Mouse (Mus musculus): ENCODE data around the gene Rnf128. TPM values are rescaled to one million over a fixed set of nuclear protein-coding genes. Genes with fewer than 3 reads are reported as not detected.
A peak's percentile ranks its signal among the peaks of the same experiment; 100 is the strongest.

The Rnf128 gene
- polyA plus RNA-seq, 1 experiment from 2014 or later, result 5.6 TPM

- ATAC-seq (replicated peaks), result no peak
- no peaks in the 10 kb centered on the region for H3K4me1 ChIP-seq
- H3K4me3 ChIP-seq, result no peak overlapping the region
- H3K4me2 ChIP-seq, result no peak overlapping the region
- no peaks in the 10 kb centered on the region for H3K27me3 ChIP-seq (replicated peaks)
- no peaks in the 10 kb centered on the region for H3K36me3 ChIP-seq (replicated peaks)
- H3K9me3 ChIP-seq, result no peaks in the 10 kb centered on the region
- no peak overlapping the region for H3K9ac ChIP-seq
- no peak overlapping the region for H3K27ac ChIP-seq
These were observed 77.3 kb downstream of the Rnf128 start for GRCm38 (mm10) chrX:139640418-139640817.

GRCm38 (mm10) chrX:139652226-139652625 lies 89.1 kb downstream of the Rnf128 start:
- Histone ChIP-seq H3K9me3 (no peaks in the 10 kb centered on the region), H3K27me3 (replicated peaks) (no peaks in the 10 kb centered on the region), H3K4me1 (no peaks in the 10 kb centered on the region), H3K9ac (no peak overlapping the region), H3K4me3 (no peak overlapping the region), H3K4me2 (no peak overlapping the region), H3K27ac (no peak overlapping the region), H3K36me3 (replicated peaks) (no peaks in the 10 kb centered on the region)
- no peak for ATAC-seq (replicated peaks)
- WGBS, result 74% methylated on average over 5 of the region's 5 CpGs

DNA sequence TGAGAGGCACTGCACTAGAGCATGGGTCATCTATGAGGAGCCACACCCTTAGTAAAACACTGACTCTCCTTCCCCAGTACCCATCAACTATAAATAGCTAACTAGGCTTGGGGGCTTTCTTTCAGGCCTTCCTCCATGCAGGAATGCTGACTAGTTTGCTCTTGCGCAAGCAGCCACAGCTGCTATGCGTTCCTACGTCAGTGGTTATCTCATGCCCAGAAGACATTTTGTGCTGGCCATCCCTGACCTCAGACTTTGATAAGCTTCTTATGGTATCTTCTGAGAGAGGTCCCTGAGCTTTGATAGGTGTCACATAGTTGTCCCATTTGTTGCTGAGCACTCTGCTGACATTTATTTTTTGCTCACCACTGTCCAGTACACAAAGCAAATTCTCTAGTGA lies 90.2 kb downstream of the Rnf128 start:
- 96% methylated on average over 3 of the region's 3 CpGs for WGBS
- H3K9ac ChIP-seq, result no peak overlapping the region
- H3K36me3 ChIP-seq (replicated peaks), result no peaks in the 10 kb centered on the region
- H3K4me3 ChIP-seq, result no peak overlapping the region
- no peak overlapping the region for H3K27ac ChIP-seq
- no peak for ATAC-seq (replicated peaks)
- H3K4me1 ChIP-seq, result no peaks in the 10 kb centered on the region
- H3K27me3 ChIP-seq (replicated peaks), result no peaks in the 10 kb centered on the region
- H3K9me3 ChIP-seq, result no peaks in the 10 kb centered on the region
- H3K4me2 ChIP-seq, result no peak overlapping the region

GRCm38 (mm10) chrX:139654350-139655063 lies 91.4 kb downstream of the Rnf128 start:
- H3K4me2 ChIP-seq, result no peak overlapping the region
- no peaks in the 10 kb centered on the region for H3K4me1 ChIP-seq
- no peak overlapping the region for H3K9ac ChIP-seq
- ATAC-seq (replicated peaks), result no peak
- H3K36me3 ChIP-seq (replicated peaks), result no peaks in the 10 kb centered on the region
- no peak overlapping the region for H3K27ac ChIP-seq
- no peak overlapping the region for H3K4me3 ChIP-seq
- 69% methylated on average over 5 of the region's 5 CpGs for whole genome bisulfite sequencing
- H3K9me3 ChIP-seq, result no peaks in the 10 kb centered on the region
- H3K27me3 ChIP-seq (replicated peaks), result no peaks in the 10 kb centered on the region

- H3K27me3 ChIP-seq (replicated peaks), result 0 out of 2 replicates have a peak, but pooled peaks cover 2% of the 10 kb centered on the region
- no peak overlapping the region for H3K27ac ChIP-seq
- no peak overlapping the region for H3K4me3 ChIP-seq
- no peaks in the 10 kb centered on the region for H3K4me1 ChIP-seq
- H3K36me3 ChIP-seq (replicated peaks), result no peaks in the 10 kb centered on the region
- WGBS, result 56% methylated on average over 1 of the region's 1 CpGs
- no peak for ATAC-seq (replicated peaks)
- no peak overlapping the region for H3K9ac ChIP-seq
- H3K4me2 ChIP-seq, result no peak overlapping the region
- no peaks in the 10 kb centered on the region for H3K9me3 ChIP-seq
These were observed 99.0 kb downstream of the Rnf128 start for GRCm38 (mm10) chrX:139662111-139662510.

DNA sequence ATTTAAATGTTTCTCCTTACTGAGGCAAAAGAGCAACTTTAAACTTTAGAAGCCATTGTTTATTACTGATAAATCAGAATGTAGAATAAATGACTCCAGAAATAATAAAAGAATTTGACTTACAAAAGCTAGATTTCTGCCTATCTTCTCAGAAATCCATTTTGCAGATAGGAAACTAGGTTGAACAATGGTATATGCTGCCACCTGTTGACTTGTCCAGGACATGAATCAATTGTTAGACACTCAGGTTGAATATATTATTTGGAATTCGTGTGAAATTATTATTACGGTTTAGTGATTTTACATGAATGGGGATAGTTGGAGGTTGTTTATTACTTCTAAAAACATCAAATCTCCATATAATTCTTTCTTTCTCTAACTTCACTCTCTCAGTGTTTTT lies 102.7 kb downstream of the Rnf128 start:
- Histone ChIP-seq H3K9me3 (no peaks in the 10 kb centered on the region), H3K4me3 (no peak overlapping the region), H3K27me3 (replicated peaks) (0 out of 2 replicates have a peak, but pooled peaks cover 2% of the 10 kb centered on the region), H3K36me3 (replicated peaks) (no peaks in the 10 kb centered on the region), H3K27ac (no peak overlapping the region), H3K4me2 (no peak overlapping the region), H3K4me1 (no peaks in the 10 kb centered on the region), H3K9ac (no peak overlapping the region)
- ATAC-seq (replicated peaks), result no peak
- WGBS, result 75% methylated on average over 2 of the region's 2 CpGs

DNA sequence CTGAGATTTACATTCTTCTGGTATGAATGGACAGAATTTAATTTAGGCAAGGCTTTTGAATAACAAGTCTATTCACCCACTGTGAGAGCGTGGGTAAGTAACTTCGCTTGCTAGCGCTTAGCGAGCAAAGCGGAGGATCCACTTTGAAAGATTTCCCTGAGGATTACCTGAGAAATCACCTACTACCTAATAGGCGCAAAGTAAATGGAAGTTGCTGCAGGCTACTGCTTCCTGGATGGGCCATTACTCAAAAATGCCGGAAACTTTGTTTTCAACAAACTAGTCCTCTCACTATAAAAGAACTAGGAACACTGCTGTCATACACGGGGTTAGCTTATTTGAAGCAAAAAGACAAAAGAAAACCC lies 121.3 kb downstream of the Rnf128 start:
- no peak overlapping the region for H3K9ac ChIP-seq
- ATAC-seq (replicated peaks), result no peak; the same call in 1 of the 2 replicates
- no peaks in the 10 kb centered on the region for H3K4me1 ChIP-seq
- peak overlapping the region; percentile 54 for H3K4me3 ChIP-seq
- H3K27ac ChIP-seq, result no peak overlapping the region
- 30% methylated on average over 8 of the region's 8 CpGs for WGBS
- H3K9me3 ChIP-seq, result no peaks in the 10 kb centered on the region
- no peaks in the 10 kb centered on the region for H3K36me3 ChIP-seq (replicated peaks)
- peak overlapping the region; percentile 70 for H3K4me2 ChIP-seq
- 0 out of 2 replicates have a peak, but pooled peaks cover 2% of the 10 kb centered on the region for H3K27me3 ChIP-seq (replicated peaks)

DNA sequence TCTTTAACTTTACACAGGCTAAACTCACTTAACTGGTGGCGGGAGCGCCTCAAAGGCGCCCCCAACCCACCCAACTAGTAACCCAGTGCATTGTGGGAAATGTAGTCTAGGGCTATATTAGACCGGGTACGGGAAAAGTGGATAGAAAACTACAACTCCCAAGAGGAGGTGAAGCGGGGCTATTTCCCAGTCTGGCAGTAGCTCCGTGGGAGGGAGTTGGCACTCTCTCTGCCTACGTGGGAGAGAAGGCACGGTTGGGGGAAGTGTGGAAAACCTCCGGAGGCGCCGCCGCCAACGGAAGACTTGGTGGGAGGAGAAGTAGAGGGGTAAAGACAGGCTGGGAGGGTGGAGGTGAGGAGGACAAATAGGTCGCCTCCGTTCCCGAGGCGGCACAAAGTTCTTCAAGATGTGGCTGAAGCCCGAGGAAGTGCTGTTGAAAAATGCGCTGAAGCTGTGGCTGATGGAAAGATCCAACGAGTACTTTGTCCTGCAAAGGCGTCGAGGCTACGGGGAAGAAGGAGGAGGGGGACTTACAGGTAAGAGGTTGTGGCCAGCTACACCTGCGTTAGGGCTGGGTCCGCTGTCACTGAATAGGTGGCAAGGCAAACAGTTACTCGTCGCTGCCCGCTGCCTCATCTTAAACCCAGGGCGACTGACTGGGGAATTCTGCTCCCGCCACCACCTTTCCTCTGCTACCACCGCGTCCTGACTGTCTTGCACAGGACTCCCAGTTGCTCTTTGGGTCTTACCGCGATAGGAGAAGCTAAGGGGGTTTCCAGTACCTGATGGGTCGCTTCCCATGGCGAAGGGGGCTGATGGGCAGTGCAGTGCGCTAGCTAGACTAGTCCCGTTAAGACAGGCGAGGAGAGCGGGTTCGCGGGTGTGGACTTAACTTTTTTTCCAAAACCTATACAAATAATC lies 121.9 kb downstream of the Rnf128 start, which contains the start of gene Tbc1d8b:
Gene Tbc1d8b, plus strand, starts transcription at position 222 of the 921 bp plus-strand sequence.
- no peak within 1 kb of the TSS for H3K27ac ChIP-seq
- peak; percentile 100 for ATAC-seq (replicated peaks)
- H3K9me3 ChIP-seq, result no peaks in the 10 kb centered on the region
- 0 out of 2 replicates have a peak within 1 kb of the TSS, but pooled peaks have one; percentile 25 for H3K9ac ChIP-seq
- WGBS, result 15% methylated on average over 43 of the region's 43 CpGs
- H3K27me3 ChIP-seq (replicated peaks), result 0 out of 2 replicates have a peak, but pooled peaks cover 2% of the 10 kb centered on the region
- no peaks in the 10 kb centered on the region for H3K4me1 ChIP-seq
- H3K4me2 ChIP-seq, result peak within 1 kb of the TSS; percentile 70
- no peaks in the 10 kb centered on the region for H3K36me3 ChIP-seq (replicated peaks)
- peak within 1 kb of the TSS; percentile 54 for H3K4me3 ChIP-seq

DNA sequence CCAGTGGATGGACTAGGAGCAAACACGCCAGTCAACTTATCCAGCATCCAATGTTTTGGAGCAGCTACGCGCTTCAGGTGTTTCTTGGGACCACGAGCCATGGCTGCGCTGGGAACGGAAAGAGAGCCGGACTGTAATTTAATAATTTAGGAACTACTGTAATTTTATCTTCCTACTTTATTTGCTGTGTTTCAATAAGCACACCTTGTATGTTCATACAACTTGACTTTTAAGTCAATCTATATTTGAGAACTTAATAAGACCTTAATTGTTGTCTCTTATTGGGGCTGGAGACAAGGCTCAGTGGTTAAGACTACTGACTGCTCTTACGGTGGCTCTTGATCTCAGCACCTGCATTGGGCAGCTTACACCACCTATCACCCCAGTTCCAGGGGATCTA lies 151.3 kb downstream of the Rnf128 start, which contains the start of gene Gm15013:
Gene Gm15013, minus strand, starts transcription at position 101 of the 400 bp plus-strand sequence.
- Histone ChIP-seq H3K36me3 (replicated peaks) (no peaks in the 10 kb centered on the region), H3K9me3 (no peaks in the 10 kb centered on the region)
- WGBS, result 94% methylated on average over 8 of the region's 8 CpGs

GRCm38 (mm10) chrX:139722350-139722749 lies 159.2 kb downstream of the Rnf128 start:
- H3K36me3 ChIP-seq (replicated peaks), result no peaks in the 10 kb centered on the region
- H3K4me1 ChIP-seq, result no peaks in the 10 kb centered on the region
- peaks cover 5% of the 10 kb centered on the region; the same call in 1 of the 2 replicates for H3K27me3 ChIP-seq (replicated peaks)
- WGBS, result 96% methylated on average over 2 of the region's 2 CpGs
- no peak overlapping the region for H3K4me2 ChIP-seq
- no peaks in the 10 kb centered on the region for H3K9me3 ChIP-seq
- no peak overlapping the region for H3K9ac ChIP-seq
- no peak overlapping the region for H3K4me3 ChIP-seq
- ATAC-seq (replicated peaks), result no peak
- no peak overlapping the region for H3K27ac ChIP-seq

More for the DNA sequence above, 151.3 kb downstream of the Rnf128 start, which contains the start of gene Gm15013:
- ATAC-seq (replicated peaks), result no peak
- Histone ChIP-seq H3K4me3 (no peak within 1 kb of the TSS), H3K27me3 (replicated peaks) (no peaks in the 10 kb centered on the region; the same call in 1 of the 2 replicates), H3K4me1 (no peaks in the 10 kb centered on the region), H3K9ac (no peak within 1 kb of the TSS), H3K4me2 (no peak within 1 kb of the TSS), H3K27ac (no peak within 1 kb of the TSS)

Data from midbrain, embryonic 15.5 days (tissue).